Mouse (Mus musculus) MEL (cell line): ENCODE measurements around the gene Kcne1l. TPM values are rescaled to one million over a fixed set of nuclear protein-coding genes. Genes with fewer than 3 reads are reported as not detected.

Experiments
- DNase-seq: peaks from one replicate; pipeline ENCODE4 v3.0.0; 2011; ENCODE audit warnings: low read depth, low spot score
- H3K27ac ChIP-seq: 2 replicates; pipeline ENCODE4 v1.5.1; 2012; ENCODE audit warnings: low read depth, mild to moderate bottlenecking, control low read depth, low read length, moderate library complexity; ENCODE audit not compliant: control insufficient read depth
- H3K27me3 ChIP-seq, 2 experiments: fragments of 150-350 bp in 1 of 2; sonication (generic) in 1 of 2; 2 replicates each; pipeline ENCODE4 v1.6.1; 2012; ENCODE audit warnings: low read length in 2 of 2, mild to moderate bottlenecking in 2 of 2, improper control_type of control experiment in 1 of 2, moderate library complexity in 1 of 2; ENCODE audit not compliant: insufficient read depth in 2 of 2, control insufficient read depth in 1 of 2
- H3K36me3 ChIP-seq, 2 experiments: 2 replicates each; pipeline ENCODE4 v1.6.1; 2012 to 2014; ENCODE audit warnings: low read length in 2 of 2, improper control_type of control experiment in 1 of 2, inconsistent platforms in 1 of 2, mild to moderate bottlenecking in 1 of 2; ENCODE audit not compliant: insufficient read depth in 2 of 2, control insufficient read depth in 1 of 2
- H3K4me1 ChIP-seq, 2 experiments: fragments of 150-350 bp in 1 of 2; sonication (generic) in 1 of 2; 2 replicates each; pipeline ENCODE4 v1.6.1; 2012; ENCODE audit warnings: low read length in 2 of 2, improper control_type of control experiment in 1 of 2, mild to moderate bottlenecking in 1 of 2; ENCODE audit not compliant: insufficient read depth in 2 of 2, control insufficient read depth in 1 of 2
- H3K4me3 ChIP-seq, 2 experiments: fragments of 150-350 bp in 1 of 2; sonication (generic) in 1 of 2; 2 replicates each; pipeline ENCODE4 v1.5.1; 2012; ENCODE audit warnings: low read depth in 2 of 2, low read length in 2 of 2, mild to moderate bottlenecking in 2 of 2, moderate library complexity in 2 of 2, control low read depth in 1 of 2, improper control_type of control experiment in 1 of 2; ENCODE audit not compliant: control insufficient read depth in 1 of 2, insufficient read depth in 1 of 2
- H3K79me2 ChIP-seq: 2 replicates; pipeline ENCODE4 v1.6.1; 2012; ENCODE audit warnings: mild to moderate bottlenecking, low read length, moderate library complexity; ENCODE audit not compliant: control insufficient read depth, poor library complexity, insufficient read depth
- H3K9ac ChIP-seq: 2 replicates; pipeline ENCODE4 v1.6.1; 2012; ENCODE audit warnings: low read depth, mild to moderate bottlenecking, control low read depth, low read length, moderate library complexity; ENCODE audit not compliant: control insufficient read depth, poor library complexity, severe bottlenecking
- H3K9me3 ChIP-seq: fragments of 150-350 bp; sonication (generic); replicated peaks from 2 replicates; pipeline ENCODE4 v1.6.1; 2012; ENCODE audit warnings: mild to moderate bottlenecking, low read length, improper control_type of control experiment, moderate library complexity; ENCODE audit not compliant: insufficient read depth
- CHD1 ChIP-seq: IDR thresholded peaks from 2 replicates; pipeline ENCODE4 v1.6.1; 2012; ENCODE audit warnings: low read depth, mild to moderate bottlenecking, inconsistent platforms, low read length, improper control_type of control experiment
- CTCF ChIP-seq, 3 experiments: IDR thresholded peaks in 2 of 3; conservative IDR thresholded peaks in 1 of 3; 2 replicates each; pipeline ENCODE4 v1.5.1; 2011 to 2012; ENCODE audit warnings: low read length in 3 of 3, low read depth in 2 of 3, mild to moderate bottlenecking in 2 of 3, improper control_type of control experiment in 1 of 3, inconsistent platforms in 1 of 3, mixed read lengths in 1 of 3, moderate library complexity in 1 of 3; ENCODE audit not compliant: control insufficient read depth in 1 of 3, insufficient read depth in 1 of 3, poor library complexity in 1 of 3, severe bottlenecking in 1 of 3
- E2F4 ChIP-seq: IDR thresholded peaks from 2 replicates; pipeline ENCODE4 v1.6.1; 2011; ENCODE audit warnings: low read depth, low read length, improper control_type of control experiment, borderline replicate concordance
- ELF1 ChIP-seq: IDR thresholded peaks from 2 replicates; pipeline ENCODE4 v1.6.1; 2014; ENCODE audit warnings: low read depth, mild to moderate bottlenecking, inconsistent platforms, low read length, improper control_type of control experiment, moderate library complexity
- ETS1 ChIP-seq: IDR thresholded peaks from 2 replicates; pipeline ENCODE4 v1.6.1; 2012; ENCODE audit warnings: low read depth, mild to moderate bottlenecking, inconsistent platforms, low read length, improper control_type of control experiment, moderate library complexity
- JUND ChIP-seq: IDR thresholded peaks from 2 replicates; pipeline ENCODE4 v1.6.1; 2011; ENCODE audit warnings: low read depth, mild to moderate bottlenecking, improper control_type of control experiment, low read length
- MAFK ChIP-seq: IDR thresholded peaks from 2 replicates; pipeline ENCODE4 v1.6.1; 2011; ENCODE audit warnings: low read depth, mild to moderate bottlenecking, low read length, improper control_type of control experiment, borderline replicate concordance
- MAZ ChIP-seq: IDR thresholded peaks from 2 replicates; pipeline ENCODE4 v1.6.1; 2012; ENCODE audit warnings: low read depth, mild to moderate bottlenecking, inconsistent platforms, low read length, improper control_type of control experiment
- MYC ChIP-seq: IDR thresholded peaks from 2 replicates; pipeline ENCODE4 v1.6.1; 2011; ENCODE audit warnings: low read depth, mild to moderate bottlenecking, low read length, improper control_type of control experiment, moderate library complexity
- NELFE ChIP-seq: IDR thresholded peaks from 2 replicates; pipeline ENCODE4 v1.6.1; 2011; ENCODE audit warnings: low read depth, low read length, improper control_type of control experiment
- NRF1 ChIP-seq: IDR thresholded peaks from 2 replicates; pipeline ENCODE4 v1.6.1; 2014; ENCODE audit warnings: low read depth, mild to moderate bottlenecking, inconsistent platforms, low read length, improper control_type of control experiment, moderate library complexity; ENCODE audit not compliant: poor library complexity, insufficient read depth, severe bottlenecking
- POLR2AphosphoS5 ChIP-seq: IDR thresholded peaks from 2 replicates; pipeline ENCODE4 v1.6.1; 2012; ENCODE audit warnings: low read depth, borderline replicate concordance, mild to moderate bottlenecking, inconsistent platforms, low read length, moderate library complexity, mixed read lengths
- RAD21 ChIP-seq: IDR thresholded peaks from 2 replicates; pipeline ENCODE4 v1.6.1; 2011; ENCODE audit warnings: mild to moderate bottlenecking, low read depth, low read length, improper control_type of control experiment
- RCOR1 ChIP-seq: IDR thresholded peaks from 2 replicates; pipeline ENCODE4 v1.6.1; 2012; ENCODE audit warnings: low read depth, mild to moderate bottlenecking, inconsistent platforms, low read length, improper control_type of control experiment
- SMC3 ChIP-seq: IDR thresholded peaks from 2 replicates; pipeline ENCODE4 v1.6.1; 2011; ENCODE audit warnings: low read depth, low read length, improper control_type of control experiment
- TAL1 ChIP-seq: IDR thresholded peaks from 2 replicates; pipeline ENCODE4 v1.6.1; 2012; ENCODE audit warnings: mild to moderate bottlenecking, inconsistent platforms, low read length, moderate library complexity, mixed read lengths
- UBTF ChIP-seq: IDR thresholded peaks from 2 replicates; pipeline ENCODE4 v1.6.1; 2012; ENCODE audit warnings: low read depth, mild to moderate bottlenecking, inconsistent platforms, low read length, improper control_type of control experiment, moderate library complexity, borderline replicate concordance; ENCODE audit not compliant: insufficient read depth
- USF1 ChIP-seq: IDR thresholded peaks from 2 replicates; pipeline ENCODE4 v1.6.1; 2014; ENCODE audit warnings: low read depth, mild to moderate bottlenecking, inconsistent platforms, low read length, improper control_type of control experiment, moderate library complexity
- USF2 ChIP-seq, 2 experiments: IDR thresholded peaks; 2 replicates each; pipeline ENCODE4 v1.6.1; 2011 to 2012; ENCODE audit warnings: improper control_type of control experiment in 2 of 2, low read length in 2 of 2, borderline replicate concordance in 1 of 2, inconsistent platforms in 1 of 2, low read depth in 1 of 2, mild to moderate bottlenecking in 1 of 2; ENCODE audit not compliant: insufficient read depth in 1 of 2
- ZC3H11A ChIP-seq: IDR thresholded peaks from 2 replicates; pipeline ENCODE4 v1.6.1; 2012; ENCODE audit warnings: low read depth, mild to moderate bottlenecking, inconsistent platforms, low read length, improper control_type of control experiment
- ZMIZ1 ChIP-seq: IDR thresholded peaks from 2 replicates; pipeline ENCODE4 v1.6.1; 2012; ENCODE audit warnings: low read depth, mild to moderate bottlenecking, inconsistent platforms, low read length, improper control_type of control experiment, moderate library complexity
- ZNF384 ChIP-seq: IDR thresholded peaks from 2 replicates; pipeline ENCODE4 v1.6.1; 2012; ENCODE audit warnings: low read depth, mild to moderate bottlenecking, inconsistent platforms, low read length, improper control_type of control experiment
- polyA plus RNA-seq, 2 experiments: library from polyadenylated mRNA; stranded (reverse) in 1 of 2; unstranded in 1 of 2; fragments of >175 nt in 1 of 2; fragments of >200 nt in 1 of 2; gene quantifications; 2 replicates each; pipeline versions ENCODE4 v1.2.1 to v1.2.4; 2012; ENCODE audit warnings: low replicate concordance in 2 of 2, low read depth in 1 of 2; ENCODE audit not compliant: insufficient read length in 2 of 2, insufficient read depth in 1 of 2, missing spikeins in 1 of 2
- total RNA-seq: library from RNA; depleted of rRNA; stranded (reverse); fragments of 300-350 nt; gene quantifications from 2 replicates; pipeline ENCODE4 v1.2.3, GENCODE M21; 2012

The Kcne1l gene
- total and polyA plus RNA-seq, 3 experiments, result not detected

DNA sequence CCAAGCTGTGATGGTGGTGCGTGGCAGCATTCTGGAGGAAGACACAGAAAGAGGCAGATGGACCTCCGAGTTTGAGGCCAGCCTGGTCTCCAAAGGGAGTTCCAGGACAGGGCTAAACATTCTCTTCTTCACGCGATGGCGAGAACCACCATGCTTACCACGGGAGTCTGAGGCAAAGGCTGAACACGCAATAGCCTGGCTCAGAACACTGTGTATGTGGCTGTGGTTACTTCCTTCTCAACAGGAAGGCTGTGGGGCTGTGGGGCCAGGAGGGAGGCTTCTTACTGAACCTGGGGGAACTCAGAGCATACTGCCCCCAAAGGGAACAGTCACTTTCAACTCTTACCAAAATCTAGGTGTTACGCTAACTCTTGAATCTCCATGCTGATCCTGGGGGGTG lies 9.2 kb upstream of the Kcne1l start:
- DNase-seq, result peak; percentile 13
- no peaks in the 10 kb centered on the region for H3K4me1 ChIP-seq
- H3K36me3 ChIP-seq, result peaks cover 0 to 3% of the 10 kb centered on the region in 2 experiments; a peak in 2 of 4 replicates
- H3K27me3 ChIP-seq, result peaks cover 0 to 3% of the 10 kb centered on the region in 2 experiments; a peak in 1 of 4 replicates
- no peaks in the 10 kb centered on the region for H3K79me2 ChIP-seq
- TF ChIP-seq SMC3, result no peak
- TF ChIP-seq NRF1, result no peak
- no peak for TF ChIP-seq RAD21
- TF ChIP-seq ELF1, result no peak
- no peak for TF ChIP-seq MYC
- no peak for TF ChIP-seq JUND
- no peak for TF ChIP-seq MAZ
- TF ChIP-seq E2F4, result no peak
- no peak for TF ChIP-seq UBTF
- no peak for TF ChIP-seq CHD1
- no peak for TF ChIP-seq RCOR1
- TF ChIP-seq POLR2AphosphoS5, result no peak
- TF ChIP-seq NELFE, result no peak
- TF ChIP-seq TAL1, result no peak
- no peak overlapping the region for H3K27ac ChIP-seq
- H3K9me3 ChIP-seq, result no peaks in the 10 kb centered on the region
- no peak overlapping the region for H3K4me3 ChIP-seq
- H3K9ac ChIP-seq, result no peak overlapping the region

DNA sequence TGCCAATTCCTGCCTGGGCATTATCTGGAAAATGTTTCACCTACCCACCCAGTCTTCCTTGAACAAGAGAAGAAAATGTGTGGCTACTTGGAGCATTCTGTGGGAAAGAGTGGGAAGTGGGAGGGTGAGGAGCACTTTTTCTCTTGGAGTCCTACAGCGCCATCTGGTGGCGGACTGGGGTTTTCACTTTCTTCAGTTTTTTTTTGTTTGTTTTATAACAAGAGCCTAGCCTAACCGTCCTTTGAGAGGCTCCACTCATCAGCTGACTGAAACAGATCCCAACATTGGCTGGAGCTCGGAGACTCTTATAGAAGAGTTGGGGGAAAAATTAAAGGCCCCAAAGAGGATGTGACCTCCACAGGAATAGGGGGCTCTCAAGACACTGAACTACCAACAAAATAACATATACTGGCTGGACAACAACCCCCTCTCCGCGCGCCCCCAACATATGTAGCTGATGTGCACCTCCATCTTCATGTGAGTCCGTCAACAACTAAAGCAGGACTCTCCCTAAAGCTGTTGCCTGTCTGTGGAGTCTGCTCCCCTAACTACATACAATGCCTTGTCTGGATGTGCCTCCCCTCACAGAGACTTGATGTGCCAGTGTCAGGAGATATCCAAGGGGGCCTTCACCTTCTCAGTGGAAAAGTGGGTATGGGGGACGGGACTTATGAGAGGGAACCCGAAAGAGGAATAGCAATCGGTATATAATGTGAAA lies 8.4 kb upstream of the Kcne1l start:
- no peak overlapping the region for H3K9ac ChIP-seq
- H3K27me3 ChIP-seq, result peaks cover 0 to 3% of the 10 kb centered on the region in 2 experiments; a peak in 1 of 4 replicates
- peak; percentile 73 for DNase-seq
- H3K36me3 ChIP-seq, result peaks cover 0 to under 1% of the 10 kb centered on the region in 2 experiments; a peak in 1 of 4 replicates
- no peaks in the 10 kb centered on the region for H3K4me1 ChIP-seq
- no peak overlapping the region for H3K4me3 ChIP-seq
- H3K27ac ChIP-seq, result no peak overlapping the region
- H3K79me2 ChIP-seq, result no peaks in the 10 kb centered on the region
- TF ChIP-seq USF2 (IDR thresholded peaks at IDR 0.05; ENCODE audit: borderline replicate concordance in 1 of 2, insufficient read depth in 1 of 2, low read depth in 1 of 2, low read length in 2 of 2) (no peak), ZMIZ1 (no peak), CTCF (IDR thresholded peaks at IDR 0.05 in 2 of 3, conservative IDR thresholded peaks at IDR 0.05 in 1 of 3; ENCODE audit: control insufficient read depth in 1 of 3, insufficient read depth in 1 of 3, low read depth in 2 of 3, low read length in 3 of 3, poor library complexity in 1 of 3, severe bottlenecking in 1 of 3) (peak; percentile 59 to 89 (median 79)), ETS1 (no peak), POLR2AphosphoS5 (no peak), USF1 (peak; percentile 44; the same call in 1 of the 2 replicates), MYC (no peak), ZC3H11A (peak; percentile 73), RAD21 (peak; percentile 83), SMC3 (peak; percentile 92), MAFK (no peak), ZNF384 (peak; percentile 88)
- H3K9me3 ChIP-seq, result no peaks in the 10 kb centered on the region
